Mouse (Mus musculus): Measurements from ENCODE around the gene Oprl1.

Oprl1 gene

DNA sequence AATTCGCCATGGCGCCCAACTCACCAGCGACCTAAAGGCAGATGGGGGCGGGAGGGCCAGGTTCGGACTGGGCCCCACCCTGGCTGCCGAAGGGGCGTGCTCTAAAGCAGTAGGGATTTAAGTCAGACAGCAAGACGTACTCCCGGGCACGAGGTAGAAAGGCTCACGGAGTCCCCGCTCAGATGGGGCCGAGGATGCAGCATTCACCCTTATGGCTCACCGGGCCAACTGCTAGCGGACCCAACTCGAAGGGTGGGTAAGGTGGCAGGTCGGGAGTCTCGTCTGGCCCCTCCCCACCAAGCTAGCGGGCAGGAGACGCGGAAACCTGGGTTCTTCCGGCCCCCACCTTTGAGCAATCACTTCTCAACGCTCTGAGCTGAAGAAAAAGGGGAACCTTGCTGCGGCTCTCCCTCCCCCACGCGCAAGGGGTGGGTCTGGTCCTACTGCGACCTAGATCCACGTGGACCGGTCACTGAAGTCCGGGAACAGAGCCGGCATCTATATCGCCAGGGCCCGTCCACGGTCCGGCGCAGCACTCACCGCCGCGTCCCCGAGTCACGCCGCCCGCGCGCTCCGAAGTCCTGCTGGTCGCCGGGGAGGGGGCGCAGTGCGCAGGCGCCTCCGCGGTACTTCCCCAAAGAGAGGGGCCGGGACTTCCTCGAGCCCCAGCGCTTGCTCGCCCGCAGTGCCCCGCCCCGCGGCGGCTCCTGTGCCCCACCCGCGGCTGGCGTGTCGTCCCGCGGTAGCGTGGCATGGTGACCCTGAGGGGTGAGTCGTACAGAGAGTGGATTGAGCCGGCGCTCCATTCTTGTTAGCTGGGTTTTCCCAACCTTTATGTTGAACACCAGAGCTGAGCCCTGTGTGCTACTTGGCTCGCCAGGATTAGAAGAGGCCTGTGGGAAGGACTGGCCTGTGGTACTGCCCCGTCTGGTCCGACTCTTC, 21.2 kb upstream of the Oprl1 start, which contains the start of gene Rgs19:
Gene Rgs19, minus strand, starts transcription at position 639 of the 942 bp plus-strand sequence.
- peak; percentile 78 for DNase-seq

- DNase-seq, result no peak
Measured at GRCm38 (mm10) chr2:181694581-181694980, 20.2 kb upstream of the Oprl1 start.

GRCm38 (mm10) chr2:181695776-181696175, 19.0 kb upstream of the Oprl1 start:
- no peak for DNase-seq

- no peak for DNase-seq
Measured at GRCm38 (mm10) chr2:181696801-181697420, 17.9 kb upstream of the Oprl1 start.

DNA sequence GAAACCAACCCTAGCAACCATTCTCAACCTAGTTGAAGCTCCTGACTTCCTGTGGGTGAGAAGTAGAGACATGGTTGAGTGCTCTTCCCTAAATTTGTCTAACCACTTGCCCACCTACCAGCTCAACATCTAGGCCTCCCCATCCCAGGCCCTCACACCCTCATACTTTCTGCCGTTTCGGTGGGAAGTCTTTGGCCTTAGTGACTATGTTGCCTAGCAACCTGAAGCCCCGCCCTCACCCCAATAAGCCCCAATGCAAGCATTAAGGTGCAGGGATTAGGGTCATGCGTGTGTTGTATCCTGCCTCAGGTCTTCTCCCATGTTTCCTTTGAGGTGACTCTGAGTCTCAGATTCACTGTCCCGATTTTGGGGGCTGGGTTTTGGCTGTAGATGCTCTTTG, 16.6 kb upstream of the Oprl1 start, which contains the start of gene Lkaaear1:
Gene Lkaaear1, minus strand, starts transcription at position 202 of the 400 bp plus-strand sequence.
- no peak for DNase-seq

- DNase-seq, result no peak
Measured at GRCm38 (mm10) chr2:181706668-181707067, 8.1 kb upstream of the Oprl1 start.

DNA sequence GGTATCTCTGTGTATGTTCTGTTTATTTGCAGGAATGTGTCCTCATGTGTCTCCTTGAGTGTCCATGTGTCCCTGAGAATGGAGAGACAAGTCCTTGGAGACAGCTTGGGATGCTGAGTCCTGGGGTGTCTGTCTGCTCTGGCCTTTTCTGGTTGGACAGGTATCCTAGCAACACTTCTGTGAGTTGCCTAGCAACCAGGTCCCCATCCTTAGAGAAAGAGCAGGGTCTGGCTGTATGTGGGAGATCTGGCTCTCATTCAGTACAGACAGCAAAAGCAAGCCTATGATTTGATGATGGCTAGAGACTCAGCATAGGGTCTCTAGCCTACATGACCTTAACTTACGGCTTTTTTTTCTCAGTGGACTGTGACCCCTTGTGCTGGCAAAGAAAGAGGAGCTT, 1.1 kb upstream of the Oprl1 start:
- peak; percentile 61 for DNase-seq

GRCm38 (mm10) chr2:181715382-181715781, 566 bp downstream of the Oprl1 start:
- DNase-seq, result no peak

DNA sequence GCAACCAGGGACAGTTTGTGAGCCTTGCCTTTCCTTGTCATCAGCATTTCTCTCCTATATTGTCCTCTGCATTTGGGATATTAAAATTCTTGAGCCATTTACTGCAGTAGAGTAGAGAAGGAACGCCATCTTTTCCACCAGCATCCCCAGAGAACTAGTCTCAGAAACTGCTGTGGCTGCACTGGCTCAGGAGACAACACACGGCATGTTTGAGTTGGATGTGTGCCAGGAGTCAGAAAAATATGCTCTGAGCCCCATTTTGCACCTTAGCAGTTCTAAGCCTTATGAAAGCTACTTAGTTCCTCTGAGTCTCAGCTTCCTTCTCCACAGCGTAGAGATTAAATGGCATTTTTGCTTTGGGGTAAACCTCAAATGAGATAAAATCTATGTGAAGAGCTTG, 2.2 kb downstream of the Oprl1 start:
- no peak for DNase-seq

DNA sequence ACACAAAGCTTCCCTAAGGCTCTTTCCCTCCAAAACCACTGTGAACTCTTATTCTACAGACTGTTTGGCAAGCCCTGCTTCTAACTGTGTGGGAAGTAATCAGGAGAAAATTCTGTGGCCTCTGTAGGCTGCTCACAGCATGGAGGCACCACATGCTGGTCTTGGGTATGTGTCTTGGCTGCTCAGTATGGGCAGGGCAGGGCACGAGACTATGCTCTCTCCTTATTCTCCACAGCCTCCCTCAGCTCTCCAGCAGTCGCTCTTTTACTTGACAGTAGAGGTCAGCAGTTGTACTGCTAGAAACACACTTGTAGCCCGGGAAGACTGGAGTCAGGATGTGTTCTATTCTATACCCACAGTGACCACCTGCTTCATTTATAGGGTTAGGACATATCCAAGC, 5.2 kb downstream of the Oprl1 start:
- DNase-seq, result peak; percentile 66

DNA sequence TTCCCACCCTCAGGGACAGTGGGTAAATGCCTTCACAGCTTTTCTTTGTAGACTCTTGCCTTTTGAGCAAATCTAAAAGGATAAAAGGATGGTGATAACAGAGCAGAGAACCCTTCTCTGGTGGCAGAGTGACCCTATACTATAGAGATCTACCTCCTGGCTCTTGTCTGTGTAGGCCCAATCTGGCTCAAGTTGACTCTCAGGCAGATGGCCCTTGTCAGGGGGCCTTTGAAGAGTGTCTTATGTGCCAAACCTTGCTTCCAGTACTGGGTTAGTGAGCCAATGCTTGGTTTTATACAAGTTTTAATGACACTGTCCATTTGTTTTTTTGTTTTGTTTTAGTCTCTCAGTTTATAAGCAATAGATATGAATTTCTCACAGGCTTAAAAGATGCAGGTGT, 6.4 kb downstream of the Oprl1 start:
- peak; percentile 81 for DNase-seq

DNA sequence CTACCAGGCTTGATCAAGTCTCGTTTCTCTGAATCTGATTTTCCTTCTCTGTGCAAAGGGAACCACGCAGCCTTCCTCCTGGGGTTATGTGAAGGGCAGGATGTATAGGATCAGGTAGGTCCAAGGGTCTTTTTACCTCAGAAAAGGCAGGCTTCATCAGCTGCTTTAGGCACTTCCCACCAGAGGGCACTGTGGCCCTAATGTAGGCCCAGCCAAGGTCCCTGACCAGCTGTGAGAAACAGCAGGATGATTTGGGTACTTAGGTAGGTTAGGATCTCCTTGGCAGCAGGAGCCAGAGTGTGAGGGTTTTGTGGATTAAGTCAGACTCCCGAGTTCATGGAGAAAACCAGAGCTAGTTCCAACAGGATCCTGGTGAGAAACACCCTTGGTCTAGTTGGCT, 7.4 kb downstream of the Oprl1 start:
- DNase-seq, result peak; percentile 34

- no peak for DNase-seq
Measured at GRCm38 (mm10) chr2:181727659-181728262, 12.9 kb downstream of the Oprl1 start.

DNA sequence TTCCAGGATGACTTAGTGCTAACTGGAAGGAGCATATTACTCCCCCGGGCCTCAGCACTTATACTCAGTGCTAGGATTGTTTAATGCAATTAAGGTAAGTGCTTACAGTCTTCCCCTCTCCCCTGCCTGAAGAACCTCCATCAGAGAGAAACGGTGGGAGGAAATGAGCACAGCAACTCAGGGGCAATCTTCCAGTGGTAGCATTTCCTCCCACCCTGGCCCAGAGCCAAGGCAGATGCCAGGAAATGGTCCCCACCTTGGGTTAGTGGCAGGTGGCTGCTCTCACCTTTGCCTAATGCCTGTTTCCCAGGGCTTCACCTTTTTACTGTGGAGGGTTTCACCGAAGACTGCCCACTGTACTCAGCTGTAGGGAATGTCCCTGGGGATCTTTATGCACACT, 15.2 kb downstream of the Oprl1 start:
- no peak for DNase-seq

DNA sequence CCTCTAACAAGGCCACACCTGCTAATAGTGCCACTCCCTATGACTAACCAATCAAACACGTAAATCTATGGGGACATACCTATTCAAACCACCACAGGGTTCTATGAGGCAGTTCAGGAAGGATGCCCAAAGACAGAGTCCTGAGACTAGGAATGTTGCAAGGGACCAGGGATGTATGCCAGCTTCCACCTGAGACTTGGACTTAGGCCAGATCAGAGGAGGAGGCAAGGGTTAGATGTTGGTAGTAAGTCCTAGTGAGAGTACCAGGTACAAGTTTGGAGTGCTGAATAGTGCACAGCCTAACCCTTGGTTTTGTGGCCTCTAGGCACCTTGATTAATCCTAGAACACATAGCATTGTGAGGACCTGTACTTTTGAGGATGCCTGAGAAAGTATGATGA, 37.8 kb downstream of the Oprl1 start:
- DNase-seq, result peak; percentile 75

DNA sequence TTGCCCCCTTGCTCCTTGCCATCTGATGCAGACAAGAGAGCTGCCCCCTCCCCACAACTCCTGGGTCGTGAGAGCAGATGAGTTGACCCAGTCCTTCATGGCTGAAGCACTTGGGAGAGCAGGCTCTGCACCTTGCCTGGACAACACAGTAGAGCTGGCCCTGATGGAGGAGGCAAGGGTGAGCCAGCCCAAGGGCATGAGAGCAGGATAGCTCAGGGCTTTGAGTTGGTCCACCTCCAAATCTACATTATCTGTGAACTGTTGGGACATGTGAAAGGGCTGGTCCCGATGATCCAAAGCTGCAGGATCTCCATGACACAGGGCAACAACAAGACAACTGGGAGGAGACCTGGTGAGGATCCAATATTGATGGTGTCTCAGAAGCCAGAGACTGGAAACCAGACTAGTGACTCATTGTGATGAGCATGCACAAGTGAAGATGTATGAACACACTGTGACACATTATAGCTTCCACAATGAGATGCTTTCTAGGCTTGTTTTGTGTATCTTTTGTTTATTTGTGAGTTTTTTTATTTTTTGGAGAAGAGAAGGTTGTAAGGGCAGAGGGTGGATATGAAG, 43.4 kb downstream of the Oprl1 start:
- peak; percentile 51 for DNase-seq

GRCm38 (mm10) chr2:181759041-181759440, 44.2 kb downstream of the Oprl1 start:
- DNase-seq, result peak; percentile 95

- peak; percentile 39 for DNase-seq
Measured at GRCm38 (mm10) chr2:181763006-181763830, 48.4 kb downstream of the Oprl1 start, which contains the start of gene Myt1. Gene Myt1, plus strand, starts transcription at chr2:181763332.

DNA sequence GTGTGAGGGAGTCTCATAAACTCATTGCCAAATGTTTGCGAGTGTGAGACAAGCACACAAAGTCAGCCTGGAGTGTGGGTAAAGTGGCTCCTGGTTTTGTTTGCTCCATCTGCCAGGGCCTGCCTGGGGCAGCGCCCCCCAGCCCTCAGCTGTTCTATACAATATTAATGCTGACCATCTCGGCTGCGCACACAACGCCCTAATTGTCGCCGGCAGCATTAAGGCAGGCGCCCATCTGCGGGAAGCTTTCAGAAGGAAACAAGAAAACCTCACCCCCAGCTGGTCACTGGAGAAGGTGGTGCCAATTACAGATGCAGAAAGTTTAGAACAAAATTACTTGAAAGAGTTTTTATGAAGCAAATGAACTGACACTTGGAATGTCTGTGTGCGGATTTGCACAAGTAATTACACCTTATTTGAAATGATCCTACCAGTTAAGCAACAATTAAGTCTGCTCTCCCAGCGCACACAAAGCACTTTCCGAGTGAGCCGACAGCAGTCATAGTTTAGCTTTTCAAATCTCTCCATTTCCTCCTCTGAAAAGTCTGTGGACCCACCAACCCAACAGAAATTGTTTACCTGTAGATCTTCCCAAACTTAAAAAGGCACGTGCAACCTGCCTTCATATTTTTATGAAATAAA, 49.2 kb downstream of the Oprl1 start:
- DNase-seq, result no peak

GRCm38 (mm10) chr2:181764600-181764999, 49.8 kb downstream of the Oprl1 start:
- peak; percentile 51 for DNase-seq

GRCm38 (mm10) chr2:181765251-181765650, 50.4 kb downstream of the Oprl1 start:
- DNase-seq, result no peak
